Mouse (Mus musculus): Measurements from ENCODE around the gene E2f2. TPM values are rescaled to one million over a fixed set of nuclear protein-coding genes. Genes with fewer than 3 reads are reported as not detected.
A peak's percentile ranks its signal among the peaks of the same experiment; 100 is the strongest.

The E2f2 gene
- polyA plus RNA-seq, 1 experiment from 2014 or later = 5.5 TPM

DNA sequence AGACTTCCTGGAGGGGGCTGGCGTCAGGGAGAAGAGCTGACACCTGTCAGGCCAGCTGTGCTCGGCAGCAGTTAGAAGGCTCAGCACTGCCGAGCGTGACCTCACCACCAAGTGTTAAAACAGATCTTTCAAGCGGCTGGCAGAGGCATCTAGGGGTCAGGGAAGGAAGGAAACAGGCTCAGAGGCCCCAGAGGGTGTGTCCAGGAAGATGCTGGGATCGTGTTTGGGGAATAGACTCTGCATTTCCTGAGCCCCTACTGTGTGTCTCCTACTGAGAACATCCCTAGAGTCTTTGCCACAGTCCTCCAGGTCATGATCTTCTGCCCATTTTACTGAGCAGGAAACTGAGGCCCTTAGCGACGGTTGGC lies 5.0 kb downstream of the E2f2 start:
- ATAC-seq (ENCODE audit: low FRiP score) (peak; percentile 1; the same call in 1 of the 2 replicates), DNase-seq (ENCODE audit: low spot score) (no peak)
- Histone ChIP-seq H3K27me3 (ENCODE audit: control insufficient read depth, insufficient read depth, low read length) (no peaks in the 10 kb centered on the region), H3K36me3 (ENCODE audit: control insufficient read depth, insufficient read depth, low read length) (no peaks in the 10 kb centered on the region), H3K9ac (ENCODE audit: low read depth, low read length) (no peak overlapping the region), H3K4me3 (ENCODE audit: low read depth, low read length) (no peak overlapping the region), H3K4me1 (replicated peaks; ENCODE audit: control insufficient read depth, insufficient read depth, low read length) (peaks cover 6% of the 10 kb centered on the region), H3K9me3 (ENCODE audit: control insufficient read depth, low read length) (no peaks in the 10 kb centered on the region), H3K27ac (ENCODE audit: low read depth, low read length) (peak overlapping the region; percentile 67), H3K4me2 (replicated peaks; ENCODE audit: low read depth, low read length) (no peak overlapping the region)
- WGBS = 46% methylated on average over 8 of the region's 8 CpGs

GRCm38 (mm10) chr4:136177612-136178474 lies 5.6 kb downstream of the E2f2 start:
- ATAC-seq (ENCODE audit: low FRiP score) = peak; percentile 30; the same call in 1 of the 2 replicates
- H3K4me3 ChIP-seq (ENCODE audit: low read depth, low read length) = no peak overlapping the region
- H3K27me3 ChIP-seq (ENCODE audit: control insufficient read depth, insufficient read depth, low read length) = no peaks in the 10 kb centered on the region
- WGBS = 54% methylated on average over 11 of the region's 11 CpGs
- no peak overlapping the region for H3K4me2 ChIP-seq (replicated peaks; ENCODE audit: low read depth, low read length)
- H3K36me3 ChIP-seq (ENCODE audit: control insufficient read depth, insufficient read depth, low read length) = no peaks in the 10 kb centered on the region
- H3K9me3 ChIP-seq (ENCODE audit: control insufficient read depth, low read length) = no peaks in the 10 kb centered on the region
- peaks cover 6% of the 10 kb centered on the region for H3K4me1 ChIP-seq (replicated peaks; ENCODE audit: control insufficient read depth, insufficient read depth, low read length)
- H3K27ac ChIP-seq (ENCODE audit: low read depth, low read length) = peak overlapping the region; percentile 67
- peak; percentile 18 for DNase-seq (ENCODE audit: low spot score)
- no peak overlapping the region for H3K9ac ChIP-seq (ENCODE audit: low read depth, low read length)

- no peak for ATAC-seq (ENCODE audit: low FRiP score)
- no peak overlapping the region for H3K4me3 ChIP-seq (ENCODE audit: low read depth, low read length)
- H3K4me2 ChIP-seq (replicated peaks; ENCODE audit: low read depth, low read length) = no peak overlapping the region
- no peak for DNase-seq (ENCODE audit: low spot score)
- 85% methylated on average over 12 of the region's 12 CpGs for WGBS
- 0 out of 2 replicates have a peak overlapping the region, but pooled peaks have one; percentile 67 for H3K27ac ChIP-seq (ENCODE audit: low read depth, low read length)
- H3K9me3 ChIP-seq (ENCODE audit: control insufficient read depth, low read length) = no peaks in the 10 kb centered on the region
- H3K36me3 ChIP-seq (ENCODE audit: control insufficient read depth, insufficient read depth, low read length) = no peaks in the 10 kb centered on the region
- no peak overlapping the region for H3K9ac ChIP-seq (ENCODE audit: low read depth, low read length)
- H3K4me1 ChIP-seq (replicated peaks; ENCODE audit: control insufficient read depth, insufficient read depth, low read length) = peaks cover 5% of the 10 kb centered on the region
- no peaks in the 10 kb centered on the region for H3K27me3 ChIP-seq (ENCODE audit: control insufficient read depth, insufficient read depth, low read length)
Observed at GRCm38 (mm10) chr4:136178475-136178921, 6.3 kb downstream of the E2f2 start.

- Histone ChIP-seq H3K27me3 (ENCODE audit: control insufficient read depth, insufficient read depth, low read length) (no peaks in the 10 kb centered on the region), H3K9me3 (ENCODE audit: control insufficient read depth, low read length) (no peaks in the 10 kb centered on the region), H3K27ac (ENCODE audit: low read depth, low read length) (no peak overlapping the region), H3K36me3 (ENCODE audit: control insufficient read depth, insufficient read depth, low read length) (no peaks in the 10 kb centered on the region), H3K4me2 (replicated peaks; ENCODE audit: low read depth, low read length) (no peak overlapping the region; the same call in 1 of the 2 replicates), H3K9ac (ENCODE audit: low read depth, low read length) (peak overlapping the region; percentile 34; the same call in 1 of the 2 replicates), H3K4me3 (ENCODE audit: low read depth, low read length) (no peak overlapping the region), H3K4me1 (replicated peaks; ENCODE audit: control insufficient read depth, insufficient read depth, low read length) (peaks cover 3% of the 10 kb centered on the region)
- WGBS = 92% methylated on average over 7 of the region's 7 CpGs
- DNase-seq (ENCODE audit: low spot score) (no peak), ATAC-seq (ENCODE audit: low FRiP score) (no peak)
Observed at GRCm38 (mm10) chr4:136179456-136179855, 7.3 kb downstream of the E2f2 start.

DNA sequence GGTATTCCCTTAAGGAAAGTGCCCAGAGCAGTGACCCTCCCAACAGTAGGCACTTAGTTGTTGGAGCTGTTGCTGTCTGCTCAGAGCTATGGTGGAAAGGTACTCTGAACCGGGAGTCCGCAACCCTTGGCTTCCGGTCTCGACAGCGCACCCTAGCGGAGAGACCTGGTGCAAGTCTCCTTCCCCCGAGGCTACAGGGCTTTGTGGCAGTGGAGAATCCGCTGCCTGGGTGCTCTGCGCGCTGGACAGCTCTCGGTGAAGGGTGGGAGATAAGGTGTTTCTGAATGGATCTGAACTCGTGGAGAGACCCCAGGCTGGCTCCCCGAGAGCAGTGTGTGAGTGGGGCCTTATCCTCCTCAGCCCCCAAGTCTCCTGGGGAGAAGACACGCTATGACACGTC lies 7.8 kb downstream of the E2f2 start:
- Histone ChIP-seq H3K4me2 (replicated peaks; ENCODE audit: low read depth, low read length) (peak overlapping the region; percentile 48), H3K27ac (ENCODE audit: low read depth, low read length) (no peak overlapping the region; the same call in 1 of the 2 replicates), H3K27me3 (ENCODE audit: control insufficient read depth, insufficient read depth, low read length) (no peaks in the 10 kb centered on the region), H3K4me1 (replicated peaks; ENCODE audit: control insufficient read depth, insufficient read depth, low read length) (peaks cover 3% of the 10 kb centered on the region), H3K36me3 (ENCODE audit: control insufficient read depth, insufficient read depth, low read length) (no peaks in the 10 kb centered on the region), H3K9me3 (ENCODE audit: control insufficient read depth, low read length) (no peaks in the 10 kb centered on the region), H3K9ac (ENCODE audit: low read depth, low read length) (peak overlapping the region; percentile 34; the same call in 1 of the 2 replicates), H3K4me3 (ENCODE audit: low read depth, low read length) (peak overlapping the region; percentile 33)
- peak; percentile 95 for DNase-seq (ENCODE audit: low spot score)
- peak; percentile 33; the same call in 1 of the 2 replicates for ATAC-seq (ENCODE audit: low FRiP score)
- WGBS = 2% methylated on average over 15 of the region's 15 CpGs

DNA sequence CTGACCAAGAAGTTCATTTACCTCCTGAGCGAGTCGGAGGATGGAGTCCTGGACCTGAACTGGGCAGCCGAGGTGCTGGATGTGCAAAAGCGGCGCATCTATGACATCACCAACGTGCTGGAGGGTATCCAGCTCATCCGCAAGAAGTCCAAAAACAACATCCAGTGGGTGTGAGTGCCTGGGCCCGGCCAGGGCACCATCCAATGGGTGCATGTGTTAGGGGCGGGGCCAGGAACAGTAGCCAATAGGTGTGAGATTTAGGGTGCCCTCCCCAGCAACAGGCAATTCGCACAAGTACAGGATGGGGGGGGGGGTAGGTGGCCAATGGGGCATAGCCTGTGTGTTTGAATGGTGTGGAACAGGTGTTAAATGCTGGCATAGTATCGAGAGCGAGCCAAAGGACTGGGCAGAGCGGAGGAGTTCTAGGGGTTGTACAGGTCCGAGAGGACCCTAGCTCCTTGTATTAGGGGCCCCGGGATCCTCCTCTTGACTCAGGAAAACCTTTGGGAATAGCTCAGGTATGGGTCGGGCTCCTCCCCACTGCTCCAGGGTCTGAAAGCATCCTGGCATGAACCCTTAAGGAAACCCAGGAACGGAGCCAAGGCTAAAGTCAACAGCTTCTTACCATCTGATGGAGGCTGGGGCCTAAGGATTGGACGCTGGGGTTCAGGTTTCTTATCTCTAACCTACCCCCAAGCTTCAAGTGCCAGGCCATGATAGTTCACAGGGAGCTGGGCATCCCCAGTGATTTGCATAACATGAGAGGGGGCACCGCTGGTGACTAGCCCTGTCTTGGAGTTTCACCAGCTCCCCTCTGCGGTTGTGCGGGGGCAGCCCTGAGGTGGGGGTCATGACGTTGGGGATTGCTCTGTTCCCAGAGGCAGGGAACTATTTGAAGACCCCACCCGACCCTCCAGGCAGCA lies 8.5 kb downstream of the E2f2 start:
- peak overlapping the region; percentile 48 for H3K4me2 ChIP-seq (replicated peaks; ENCODE audit: low read depth, low read length)
- peak; percentile 81 for ATAC-seq (ENCODE audit: low FRiP score)
- peak; percentile 58 for DNase-seq (ENCODE audit: low spot score)
- no peak overlapping the region; the same call in 1 of the 2 replicates for H3K27ac ChIP-seq (ENCODE audit: low read depth, low read length)
- no peaks in the 10 kb centered on the region for H3K27me3 ChIP-seq (ENCODE audit: control insufficient read depth, insufficient read depth, low read length)
- H3K4me1 ChIP-seq (replicated peaks; ENCODE audit: control insufficient read depth, insufficient read depth, low read length) = peaks cover 3% of the 10 kb centered on the region
- WGBS = 18% methylated on average over 23 of the region's 23 CpGs
- no peaks in the 10 kb centered on the region for H3K9me3 ChIP-seq (ENCODE audit: control insufficient read depth, low read length)
- H3K9ac ChIP-seq (ENCODE audit: low read depth, low read length) = peak overlapping the region; percentile 34; the same call in 1 of the 2 replicates
- H3K36me3 ChIP-seq (ENCODE audit: control insufficient read depth, insufficient read depth, low read length) = no peaks in the 10 kb centered on the region
- peak overlapping the region; percentile 33 for H3K4me3 ChIP-seq (ENCODE audit: low read depth, low read length)

- DNase-seq (ENCODE audit: low spot score) = no peak
- no peak overlapping the region; the same call in 1 of the 2 replicates for H3K4me2 ChIP-seq (replicated peaks; ENCODE audit: low read depth, low read length)
- no peaks in the 10 kb centered on the region for H3K27me3 ChIP-seq (ENCODE audit: control insufficient read depth, insufficient read depth, low read length)
- no peak overlapping the region for H3K27ac ChIP-seq (ENCODE audit: low read depth, low read length)
- peaks cover 3% of the 10 kb centered on the region for H3K4me1 ChIP-seq (replicated peaks; ENCODE audit: control insufficient read depth, insufficient read depth, low read length)
- no peak overlapping the region for H3K4me3 ChIP-seq (ENCODE audit: low read depth, low read length)
- ATAC-seq (ENCODE audit: low FRiP score) = no peak
- H3K9ac ChIP-seq (ENCODE audit: low read depth, low read length) = no peak overlapping the region
- no peaks in the 10 kb centered on the region for H3K36me3 ChIP-seq (ENCODE audit: control insufficient read depth, insufficient read depth, low read length)
- H3K9me3 ChIP-seq (ENCODE audit: control insufficient read depth, low read length) = no peaks in the 10 kb centered on the region
- 20% methylated on average over 12 of the region's 12 CpGs for WGBS
Observed at GRCm38 (mm10) chr4:136181367-136181766, 9.2 kb downstream of the E2f2 start.

GRCm38 (mm10) chr4:136185375-136185774 lies 13.2 kb downstream of the E2f2 start:
- ATAC-seq (ENCODE audit: low FRiP score) (no peak), DNase-seq (ENCODE audit: low spot score) (no peak)
- H3K27ac ChIP-seq (ENCODE audit: low read depth, low read length) = no peak overlapping the region
- no peaks in the 10 kb centered on the region for H3K27me3 ChIP-seq (ENCODE audit: control insufficient read depth, insufficient read depth, low read length)
- H3K36me3 ChIP-seq (ENCODE audit: control insufficient read depth, insufficient read depth, low read length) = no peaks in the 10 kb centered on the region
- 84% methylated on average over 9 of the region's 9 CpGs for WGBS
- H3K4me3 ChIP-seq (ENCODE audit: low read depth, low read length) = no peak overlapping the region
- H3K4me2 ChIP-seq (replicated peaks; ENCODE audit: low read depth, low read length) = no peak overlapping the region
- no peaks in the 10 kb centered on the region for H3K4me1 ChIP-seq (replicated peaks; ENCODE audit: control insufficient read depth, insufficient read depth, low read length)
- no peak overlapping the region for H3K9ac ChIP-seq (ENCODE audit: low read depth, low read length)
- no peaks in the 10 kb centered on the region for H3K9me3 ChIP-seq (ENCODE audit: control insufficient read depth, low read length)

All from hindbrain, embryonic 11.5 days (tissue).